Mouse (Mus musculus) macrophage (primary cell): ENCODE measurements around the gene Myo9b. TPM values are rescaled to one million over a fixed set of nuclear protein-coding genes. Genes with fewer than 3 reads are reported as not detected.
"Not testable (repeated sequence)": the region's sequence is repeated elsewhere in the genome, so short reads cannot be mapped to it uniquely, and the experiment has no call there.

Source experiments
- H3K27ac ChIP-seq: fragments of 350-480 bp; formaldehyde crosslinking; 2 replicates; pipeline ENCODE4 v1.9.0; 2021
- H3K36me3 ChIP-seq: fragments of 350-480 bp; formaldehyde crosslinking; 2 replicates; pipeline ENCODE4 v1.9.0; 2021; ENCODE audit errors: inconsistent target
- H3K4me3 ChIP-seq: fragments of 350-480 bp; formaldehyde crosslinking; 2 replicates; pipeline ENCODE4 v1.9.0; 2021; ENCODE audit errors: inconsistent target
- H3K79me2 ChIP-seq: fragments of 350-480 bp; formaldehyde crosslinking; 2 replicates; pipeline ENCODE4 v1.9.0; 2021; ENCODE audit errors: inconsistent target
- WGBS: methylation state at CpG from one replicate; pipeline ENCODE4 v1.1.7; 2026; ENCODE audit warnings: inconsistent platforms; ENCODE audit not compliant: missing documents; 5-methylcytosine and 5-hydroxymethylcytosine counted together
- polyA plus RNA-seq: library from polyadenylated mRNA; stranded (reverse); fragments of 250-400 nt; gene quantifications from 3 replicates; pipeline ENCODE4 v1.2.4, GENCODE M21; 2018; ENCODE audit warnings: inconsistent platforms

Myo9b gene
- polyA plus RNA-seq, 1 experiment from 2014 or later = 105 TPM

DNA sequence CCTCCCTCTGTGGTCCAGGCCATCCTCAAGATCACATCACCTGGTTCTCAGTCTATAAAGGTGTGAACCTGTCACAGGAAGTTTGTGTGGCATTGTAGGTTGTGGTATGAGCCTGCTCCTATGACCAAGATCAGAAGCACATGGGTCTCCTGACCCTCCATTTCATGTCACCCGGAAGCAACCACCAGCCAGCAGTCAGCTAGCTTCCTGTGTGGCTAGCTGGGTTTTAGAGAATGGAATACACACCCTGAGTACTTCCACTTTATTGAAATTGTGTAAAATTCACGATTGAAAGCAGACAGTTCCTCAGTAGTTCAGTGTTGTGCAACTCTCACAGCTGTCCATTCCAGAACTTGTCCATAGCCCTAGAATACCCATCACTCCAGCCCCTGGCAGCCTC is 13.7 kb downstream of the Myo9b start:
- peaks cover 93% of the 10 kb centered on the region for H3K79me2 ChIP-seq
- H3K36me3 ChIP-seq = peaks cover 10% of the 10 kb centered on the region
- 0% methylated on average over 2 of the region's 2 CpGs for WGBS
- not testable (repeated sequence) for H3K4me3 ChIP-seq
- H3K27ac ChIP-seq = peak overlapping the region; percentile 89

DNA sequence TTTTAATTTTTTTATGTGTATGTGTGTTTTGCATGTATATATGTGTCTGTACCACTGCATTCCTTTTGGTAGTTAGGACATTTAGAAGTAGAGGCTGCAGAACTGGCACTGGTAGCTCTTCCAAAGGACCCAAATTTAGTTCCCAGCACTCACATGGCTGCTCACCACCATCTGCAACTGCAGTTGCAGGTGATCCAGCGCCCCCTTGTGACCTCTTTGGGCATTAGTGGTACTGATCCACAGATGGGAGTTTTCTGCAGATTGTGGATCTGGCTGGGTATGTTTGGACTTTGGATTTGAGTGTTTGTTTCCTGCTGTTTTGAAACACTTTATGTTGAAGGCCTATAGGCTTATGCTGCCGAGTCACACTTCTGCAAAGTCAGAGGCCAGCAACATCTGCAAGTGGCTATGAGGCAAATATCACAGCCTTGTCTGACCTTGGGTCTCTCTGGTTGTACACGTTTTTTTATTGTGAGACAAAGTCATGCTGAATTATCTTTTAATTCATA is 16.0 kb downstream of the Myo9b start:
- Histone ChIP-seq H3K4me3 (no peak overlapping the region), H3K36me3 (peaks cover 14% of the 10 kb centered on the region), H3K79me2 (peaks cover 93% of the 10 kb centered on the region), H3K27ac (peak overlapping the region; percentile 89)
- 34% methylated on average over 3 of the region's 3 CpGs for WGBS

DNA sequence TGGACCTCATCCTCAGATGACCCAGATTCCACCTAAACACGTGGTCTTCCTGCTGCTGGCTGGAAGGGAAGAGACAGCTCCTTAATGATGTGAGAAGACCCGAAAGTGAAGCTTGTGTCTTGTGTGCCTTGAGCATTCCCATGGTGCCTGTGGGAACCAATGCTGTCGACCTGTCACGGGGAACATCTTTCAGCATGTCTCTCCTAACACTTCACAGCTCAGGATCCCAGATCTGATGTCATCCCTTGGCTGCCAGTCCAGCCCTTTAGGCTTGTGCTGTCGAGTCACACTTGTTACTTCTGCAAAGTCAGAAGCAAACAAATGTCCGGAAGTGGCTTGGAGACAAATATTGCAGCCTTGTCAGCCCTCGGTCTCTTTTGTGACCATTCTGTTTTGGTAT is 16.6 kb downstream of the Myo9b start:
- Histone ChIP-seq H3K4me3 (no peak overlapping the region), H3K27ac (peak overlapping the region; percentile 89), H3K79me2 (peaks cover 91% of the 10 kb centered on the region), H3K36me3 (peaks cover 14% of the 10 kb centered on the region)
- WGBS = 21% methylated on average over 7 of the region's 7 CpGs

DNA sequence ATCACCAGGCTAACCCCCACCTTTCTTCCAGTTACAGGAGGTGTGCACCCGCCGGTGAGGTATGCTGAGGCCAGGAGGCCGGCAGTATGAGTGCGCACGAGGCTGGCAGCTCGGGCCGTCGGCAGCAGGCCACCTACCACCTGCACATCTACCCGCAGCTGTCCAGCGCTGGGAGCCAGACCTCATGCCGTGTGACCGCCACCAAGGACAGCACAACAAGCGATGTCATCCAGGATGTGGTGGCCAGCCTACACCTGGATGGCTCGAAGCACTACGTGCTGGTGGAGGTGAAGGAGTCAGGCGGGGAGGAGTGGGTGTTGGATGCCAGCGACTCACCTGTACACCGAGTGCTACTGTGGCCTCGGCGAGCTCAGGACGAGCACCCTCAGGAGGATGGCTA is 17.7 kb downstream of the Myo9b start:
- 98% methylated on average over 13 of the region's 21 CpGs for WGBS

DNA sequence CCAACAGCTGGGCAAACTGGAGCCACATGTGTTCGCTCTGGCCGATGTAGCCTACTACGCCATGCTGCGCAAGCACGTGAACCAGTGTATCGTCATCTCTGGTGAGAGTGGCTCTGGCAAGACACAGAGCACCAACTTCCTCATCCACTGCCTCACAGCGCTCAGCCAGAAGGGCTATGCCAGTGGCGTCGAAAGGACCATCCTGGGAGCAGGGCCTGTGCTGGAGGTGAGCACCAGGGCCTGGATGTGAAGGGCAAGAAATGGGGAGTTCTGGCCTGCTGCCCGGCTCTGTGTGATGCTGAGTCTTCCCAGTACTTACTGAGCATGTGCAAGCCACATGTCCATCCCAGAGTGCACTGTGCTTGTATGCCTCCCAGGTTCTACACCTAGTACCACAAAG is 18.4 kb downstream of the Myo9b start:
- 85% methylated on average over 10 of the region's 10 CpGs for WGBS
- Histone ChIP-seq H3K79me2 (peaks cover 91% of the 10 kb centered on the region), H3K27ac (peak overlapping the region; percentile 89; the same call in 1 of the 2 replicates), H3K36me3 (peaks cover 14% of the 10 kb centered on the region), H3K4me3 (no peak overlapping the region)

More for the DNA sequence above, 17.7 kb downstream of the Myo9b start:
- Histone ChIP-seq H3K4me3 (no peak overlapping the region), H3K27ac (peak overlapping the region; percentile 89), H3K36me3 (peaks cover 14% of the 10 kb centered on the region), H3K79me2 (peaks cover 91% of the 10 kb centered on the region)

DNA sequence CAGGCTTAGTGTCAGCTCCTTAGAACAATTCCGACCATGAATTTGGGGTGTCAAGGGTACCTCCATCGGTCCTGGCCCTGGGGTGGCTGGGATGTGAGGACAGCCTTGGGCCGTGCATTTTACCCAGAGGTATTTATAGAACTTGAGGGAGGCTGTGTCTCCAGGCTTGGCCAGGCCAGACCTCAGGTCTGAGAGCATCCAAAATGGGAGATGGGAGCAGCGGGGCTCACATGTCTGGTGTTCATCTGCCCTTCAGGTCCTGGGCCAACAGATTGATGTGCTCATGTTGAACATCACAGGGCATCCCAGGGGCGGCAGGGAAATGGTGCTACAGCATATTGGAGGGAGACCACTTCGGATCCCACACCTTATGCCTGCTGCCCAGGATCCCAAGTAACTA is 18.8 kb downstream of the Myo9b start:
- Histone ChIP-seq H3K27ac (0 out of 2 replicates have a peak overlapping the region, but pooled peaks have one; percentile 89), H3K36me3 (peaks cover 14% of the 10 kb centered on the region)
- WGBS = 93% methylated on average over 5 of the region's 6 CpGs

DNA sequence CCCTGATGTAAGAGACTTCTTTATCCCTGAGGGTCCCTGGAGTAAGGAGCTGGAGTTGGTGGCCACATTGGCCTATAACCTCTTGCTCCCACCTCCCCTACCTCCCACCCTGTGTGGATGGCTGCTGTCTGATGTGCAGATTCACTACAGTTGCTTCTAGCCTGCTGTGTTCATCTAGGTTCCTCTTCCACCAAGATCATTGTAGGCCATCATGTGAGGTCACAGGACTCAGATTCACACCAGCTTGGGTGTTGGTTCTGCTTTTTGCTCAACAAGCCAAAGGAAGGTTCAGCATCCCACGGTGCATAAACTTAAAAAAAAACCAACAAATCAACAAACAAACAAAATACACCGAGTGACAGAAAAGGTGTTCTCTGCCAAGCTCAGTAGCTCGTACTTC is 21.4 kb downstream of the Myo9b start:
- 53% methylated on average over 3 of the region's 3 CpGs for WGBS
- H3K79me2 ChIP-seq = peaks cover 90% of the 10 kb centered on the region
- not testable (repeated sequence) for H3K4me3 ChIP-seq
- peak overlapping the region; percentile 99 for H3K27ac ChIP-seq
- H3K36me3 ChIP-seq = peaks cover 14% of the 10 kb centered on the region

More for the DNA sequence above, 18.8 kb downstream of the Myo9b start:
- no peak overlapping the region for H3K4me3 ChIP-seq
- H3K79me2 ChIP-seq = peaks cover 90% of the 10 kb centered on the region

DNA sequence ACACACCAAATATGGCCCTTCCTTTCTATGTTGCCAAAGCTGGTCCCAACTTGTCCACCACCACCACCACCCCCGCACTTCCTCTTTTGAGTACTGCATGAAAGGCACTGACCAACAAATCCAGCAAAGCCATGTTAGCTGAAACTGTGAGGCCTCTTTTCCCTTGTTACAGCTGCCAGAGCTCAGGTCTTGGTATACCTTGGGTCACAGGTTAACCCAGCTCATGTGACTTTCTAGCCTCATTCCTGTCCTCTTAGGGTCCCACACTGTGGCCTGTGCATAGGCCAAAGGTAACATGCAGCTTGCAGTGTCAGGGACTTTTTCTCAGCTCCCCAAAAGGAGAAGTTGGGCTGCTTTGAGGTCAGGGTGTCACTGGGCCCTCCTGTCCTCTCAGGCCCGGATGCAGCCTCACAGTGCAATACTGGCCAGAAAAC is 23.7 kb downstream of the Myo9b start:
- Histone ChIP-seq H3K36me3 (peaks cover 10% of the 10 kb centered on the region), H3K79me2 (peaks cover 91% of the 10 kb centered on the region), H3K27ac (peak overlapping the region; percentile 99), H3K4me3 (no peak overlapping the region)
- 5% methylated on average over 2 of the region's 2 CpGs for WGBS

DNA sequence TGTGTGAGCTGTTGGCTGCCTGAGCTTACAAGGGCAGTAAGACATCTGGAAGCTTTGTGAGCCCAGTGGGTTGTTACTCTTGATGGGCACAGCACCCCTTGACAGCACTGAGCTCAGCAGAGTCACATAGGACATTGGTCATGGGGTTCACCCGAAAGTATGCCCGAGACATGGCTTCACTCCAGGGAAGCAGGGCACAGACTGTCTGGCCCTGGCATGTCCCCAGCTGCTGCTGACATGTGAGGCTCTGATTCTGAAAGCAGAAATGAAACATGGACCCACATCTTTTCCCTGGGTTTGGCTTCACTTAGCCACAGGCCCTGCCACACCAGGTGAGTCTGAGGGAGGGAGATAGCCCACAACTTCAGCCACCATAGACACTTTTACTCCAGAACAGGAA is 24.3 kb downstream of the Myo9b start:
- Histone ChIP-seq H3K79me2 (peaks cover 91% of the 10 kb centered on the region), H3K27ac (peak overlapping the region; percentile 99), H3K36me3 (peaks cover 7% of the 10 kb centered on the region; the same call in 1 of the 2 replicates), H3K4me3 (no peak overlapping the region)
- 66% methylated on average over 2 of the region's 2 CpGs for WGBS

DNA sequence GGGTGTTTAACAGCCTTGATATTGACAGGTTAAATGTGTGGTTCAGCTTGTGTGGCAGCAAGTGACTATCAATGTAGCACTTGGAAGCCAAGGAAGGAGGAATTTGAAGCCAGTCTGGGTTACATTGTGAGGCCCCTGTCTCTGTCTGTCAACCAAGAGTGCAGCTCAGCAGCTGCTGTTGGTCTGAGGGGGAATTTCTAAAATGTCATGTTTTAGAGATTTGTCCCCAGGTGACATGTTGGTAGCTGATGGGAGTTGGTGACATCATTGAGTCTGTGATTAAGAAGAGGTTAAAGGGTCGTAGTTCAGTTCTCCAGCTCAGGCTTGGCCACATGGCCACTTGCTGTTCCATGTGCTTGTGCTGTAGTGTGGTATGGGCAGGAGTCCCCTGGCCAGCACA is 24.9 kb downstream of the Myo9b start:
- Histone ChIP-seq H3K79me2 (peaks cover 91% of the 10 kb centered on the region), H3K27ac (peak overlapping the region; percentile 99), H3K4me3 (no peak overlapping the region), H3K36me3 (peaks cover 11% of the 10 kb centered on the region; the same call in 1 of the 2 replicates)
- WGBS = 100% methylated on average over 1 of the region's 1 CpGs

DNA sequence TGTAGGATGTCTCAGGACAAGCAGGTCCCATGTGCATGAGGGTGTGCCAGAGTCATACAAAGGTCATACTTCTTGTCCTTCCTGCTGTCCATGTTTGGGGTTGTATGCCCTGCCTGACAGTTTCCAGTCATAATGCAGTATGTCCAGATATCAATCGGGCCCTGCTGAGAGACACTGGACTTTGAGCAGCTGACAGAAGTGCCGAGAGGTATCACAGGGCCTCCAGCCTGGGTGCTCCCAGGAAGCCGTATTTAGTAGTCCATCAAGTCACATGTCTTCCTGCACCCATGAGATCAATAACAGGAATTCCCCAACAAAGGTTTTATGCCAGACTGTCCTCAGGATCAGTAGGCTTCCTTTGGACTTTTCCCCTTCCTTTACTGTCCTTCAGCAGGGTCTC is 27.2 kb downstream of the Myo9b start:
- 97% methylated on average over 3 of the region's 3 CpGs for WGBS
- peaks cover 94% of the 10 kb centered on the region for H3K79me2 ChIP-seq
- H3K27ac ChIP-seq = no peak overlapping the region
- H3K4me3 ChIP-seq = no peak overlapping the region
- H3K36me3 ChIP-seq = peaks cover 17% of the 10 kb centered on the region; the same call in 1 of the 2 replicates

DNA sequence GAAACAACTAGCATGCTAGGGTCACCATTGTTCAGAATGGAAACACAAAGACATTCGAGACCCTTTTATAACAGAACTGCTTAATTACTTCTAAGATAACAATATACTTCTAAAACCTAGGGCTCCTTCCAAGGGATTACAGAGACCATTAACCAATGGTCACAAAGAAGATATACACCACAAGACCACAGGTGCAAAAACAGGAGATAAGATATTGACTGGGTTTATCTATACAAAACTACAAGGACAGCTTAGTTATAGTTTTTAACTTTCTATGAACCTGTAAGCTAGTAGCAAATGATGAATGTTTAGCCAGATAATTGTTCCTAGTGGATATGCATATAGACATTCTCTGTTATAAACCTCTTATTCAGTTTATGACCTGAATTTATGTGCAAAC is 30.3 kb downstream of the Myo9b start:
- Histone ChIP-seq H3K79me2 (peaks cover 100% of the 10 kb centered on the region), H3K36me3 (peaks cover 31% of the 10 kb centered on the region; the same call in 1 of the 2 replicates), H3K27ac (no peak overlapping the region), H3K4me3 (no peak overlapping the region)
- WGBS = 100% methylated on average over 1 of the region's 1 CpGs

DNA sequence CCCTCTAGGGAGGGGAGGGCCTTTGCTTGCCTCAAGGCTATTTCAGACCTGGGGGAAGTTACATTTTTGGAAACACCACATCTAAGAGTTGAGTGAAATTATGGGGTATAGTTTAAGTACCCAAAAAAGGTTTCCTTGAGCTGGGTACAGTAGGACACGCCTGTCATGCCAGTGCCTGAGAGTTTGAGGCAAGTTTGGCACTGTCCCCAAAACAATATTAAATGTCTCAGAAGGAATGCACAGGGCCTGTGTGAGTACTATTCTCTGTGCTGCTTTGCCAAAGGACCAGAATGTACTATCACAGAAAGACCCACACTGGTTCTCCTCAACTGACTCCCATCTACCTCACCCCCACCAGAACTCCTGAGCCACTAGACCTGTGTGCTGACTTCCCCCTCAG is 31.1 kb downstream of the Myo9b start:
- Histone ChIP-seq H3K4me3 (no peak overlapping the region), H3K79me2 (peaks cover 100% of the 10 kb centered on the region), H3K27ac (no peak overlapping the region), H3K36me3 (peaks cover 31% of the 10 kb centered on the region; the same call in 1 of the 2 replicates)
- 100% methylated on average over 1 of the region's 1 CpGs for WGBS

DNA sequence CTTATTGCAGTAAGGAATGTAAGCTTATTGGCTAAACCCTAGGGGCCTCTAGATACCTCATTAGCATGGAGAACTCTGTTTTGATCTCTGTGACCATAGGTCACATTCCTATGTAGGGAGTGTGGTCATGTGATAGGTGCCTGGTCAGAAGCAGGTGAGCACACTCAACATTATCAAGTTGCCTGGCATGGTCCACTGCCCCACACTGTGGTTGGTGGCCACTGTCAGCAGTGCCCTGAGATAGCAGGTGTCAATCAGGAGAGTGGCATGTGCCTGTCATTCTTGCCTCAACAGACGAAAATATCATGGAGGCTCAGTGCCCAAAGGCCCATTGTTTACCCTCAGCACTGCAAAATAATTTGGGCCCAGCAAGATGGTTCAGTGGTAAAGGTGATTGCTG is 33.5 kb downstream of the Myo9b start:
- Histone ChIP-seq H3K4me3 (no peak overlapping the region), H3K27ac (no peak overlapping the region), H3K36me3 (peaks cover 27% of the 10 kb centered on the region; the same call in 1 of the 2 replicates), H3K79me2 (peaks cover 92% of the 10 kb centered on the region)
- 100% methylated on average over 1 of the region's 1 CpGs for WGBS

DNA sequence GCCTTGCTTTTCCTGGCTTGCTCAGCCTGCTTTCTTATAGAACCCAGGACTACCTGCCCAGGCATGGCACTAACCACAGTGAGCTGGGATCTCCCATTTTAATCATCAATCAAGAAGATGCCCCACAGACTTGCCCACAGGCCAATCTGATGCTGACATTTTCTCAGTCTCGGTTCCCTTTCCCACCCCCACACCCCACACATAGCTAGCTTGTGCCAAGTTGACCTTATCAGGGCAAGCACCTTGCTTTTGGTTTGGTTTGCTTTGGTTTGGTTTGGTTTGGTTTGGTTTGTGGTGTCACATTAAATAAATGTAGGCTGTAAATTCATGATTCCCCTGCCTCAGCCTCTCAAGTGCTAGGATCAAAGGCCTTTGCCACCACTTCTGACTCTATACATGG is 34.9 kb downstream of the Myo9b start:
- Histone ChIP-seq H3K4me3 (no peak overlapping the region), H3K27ac (no peak overlapping the region), H3K79me2 (peaks cover 92% of the 10 kb centered on the region), H3K36me3 (peaks cover 21% of the 10 kb centered on the region; the same call in 1 of the 2 replicates)
- 38% methylated on average over 1 of the region's 1 CpGs for WGBS

DNA sequence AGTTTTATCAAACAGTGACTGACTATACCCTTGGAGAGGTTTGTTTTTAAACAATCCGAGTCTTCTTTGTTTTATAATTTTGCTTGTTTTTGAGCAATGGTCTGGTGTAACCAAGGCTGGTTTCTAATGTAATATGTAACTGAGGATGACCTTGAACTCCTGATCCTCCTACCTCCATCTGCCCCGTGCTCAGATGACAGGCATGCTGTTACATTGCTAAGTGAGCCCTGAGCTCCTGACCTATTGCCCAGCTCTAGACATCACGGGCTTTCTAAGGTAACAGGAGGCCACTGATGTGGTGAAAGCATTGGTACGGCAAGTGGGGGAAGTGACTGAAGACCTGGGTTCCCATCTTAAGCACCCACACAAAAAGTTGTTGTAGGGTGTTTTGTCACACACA is 35.4 kb downstream of the Myo9b start:
- WGBS = 89% methylated on average over 4 of the region's 4 CpGs
- peaks cover 15% of the 10 kb centered on the region; the same call in 1 of the 2 replicates for H3K36me3 ChIP-seq
- H3K4me3 ChIP-seq = no peak overlapping the region
- H3K27ac ChIP-seq = peak overlapping the region; percentile 94
- H3K79me2 ChIP-seq = peaks cover 92% of the 10 kb centered on the region
